Mouse (Mus musculus): ENCODE measurements around the gene Cep112.

Cep112 gene

GRCm38 (mm10) chr11:108424889-108425591, at the start of gene Cep112:
TSS of gene Cep112 (plus strand) at chr11:108425192.
- peak; percentile 100 for DNase-seq

GRCm38 (mm10) chr11:108376815-108377214, 48.2 kb upstream of the Cep112 start:
- no peak for DNase-seq

GRCm38 (mm10) chr11:108377680-108378362, 47.2 kb upstream of the Cep112 start:
- peak; percentile 94 for DNase-seq

- no peak for DNase-seq
These were observed 46.6 kb upstream of the Cep112 start for GRCm38 (mm10) chr11:108378363-108378751.

GRCm38 (mm10) chr11:108382664-108383063, 42.3 kb upstream of the Cep112 start:
- no peak for DNase-seq

GRCm38 (mm10) chr11:108384920-108385665, 39.9 kb upstream of the Cep112 start:
- no peak for DNase-seq

- no peak for DNase-seq
These were observed 39.3 kb upstream of the Cep112 start for GRCm38 (mm10) chr11:108385666-108386024.

- DNase-seq = no peak
These were observed 29.9 kb upstream of the Cep112 start for GRCm38 (mm10) chr11:108395061-108395460.

GRCm38 (mm10) chr11:108396076-108396829, 28.7 kb upstream of the Cep112 start:
- no peak for DNase-seq

GRCm38 (mm10) chr11:108409876-108410644, 14.9 kb upstream of the Cep112 start:
- DNase-seq = no peak

GRCm38 (mm10) chr11:108416360-108416759, 8.6 kb upstream of the Cep112 start:
- DNase-seq = no peak

GRCm38 (mm10) chr11:108418540-108418939, 6.5 kb upstream of the Cep112 start:
- DNase-seq = no peak

GRCm38 (mm10) chr11:108419242-108419641, 5.8 kb upstream of the Cep112 start:
- DNase-seq = no peak

GRCm38 (mm10) chr11:108420751-108421150, 4.2 kb upstream of the Cep112 start:
- DNase-seq = no peak

GRCm38 (mm10) chr11:108423221-108423620, 1.8 kb upstream of the Cep112 start:
- peak; percentile 81 for DNase-seq

GRCm38 (mm10) chr11:108424111-108424510, 881 bp upstream of the Cep112 start:
- DNase-seq = no peak

GRCm38 (mm10) chr11:108425592-108425921, 565 bp downstream of the Cep112 start:
- DNase-seq = no peak

GRCm38 (mm10) chr11:108426086-108426485, 1.1 kb downstream of the Cep112 start:
- DNase-seq = peak; percentile 87

GRCm38 (mm10) chr11:108427191-108427590, 2.2 kb downstream of the Cep112 start:
- DNase-seq = peak; percentile 80

GRCm38 (mm10) chr11:108429076-108429475, 4.1 kb downstream of the Cep112 start:
- DNase-seq = peak; percentile 55

GRCm38 (mm10) chr11:108443893-108444563, 19.0 kb downstream of the Cep112 start:
- DNase-seq = no peak

GRCm38 (mm10) chr11:108447148-108447547, 22.2 kb downstream of the Cep112 start:
- DNase-seq = no peak

Measured in heart, adult 11 months (tissue).